Mouse (Mus musculus) adrenal gland (tissue): ENCODE measurements around the gene Teddm3.
"Not testable (repeated sequence)": the region's sequence is repeated elsewhere in the genome, so short reads cannot be mapped to it uniquely, and the experiment has no call there.

Source experiments
- intact Hi-C: fragments of 180-260 bp; cut with DNase I; formaldehyde crosslinking; loops from one replicate; pipeline ENCODE4 v1.15.1; 2025

The Teddm3 gene

GRCm38 (mm10) chr16:21151564-21152361 is 2.0 kb downstream of the Teddm3 start:
- intact Hi-C loops = no loop called here

- intact Hi-C loops = no loop called here
These were observed 3.9 kb downstream of the Teddm3 start for GRCm38 (mm10) chr16:21149896-21150295.

- intact Hi-C loops = not testable (repeated sequence)
These were observed 5.3 kb downstream of the Teddm3 start for GRCm38 (mm10) chr16:21148451-21148850.

- intact Hi-C loops = no loop called here
These were observed 17.3 kb downstream of the Teddm3 start for GRCm38 (mm10) chr16:21136312-21137083.

GRCm38 (mm10) chr16:21127666-21128065 is 26.1 kb downstream of the Teddm3 start:
- intact Hi-C loops = not testable (repeated sequence)

- intact Hi-C loops = not testable (repeated sequence)
These were observed 31.0 kb downstream of the Teddm3 start for GRCm38 (mm10) chr16:21122776-21123175.

- intact Hi-C loops = no loop called here
These were observed 37.7 kb downstream of the Teddm3 start for GRCm38 (mm10) chr16:21116078-21116477.

GRCm38 (mm10) chr16:21109473-21109872 is 44.3 kb downstream of the Teddm3 start:
- intact Hi-C loops = no loop called here
